Mouse (Mus musculus) heart, adult 2 months (tissue): ENCODE data around the gene Fbxo36.

Experiments used
- CTCF ChIP-seq: fragments of 200-600 bp; IDR thresholded peaks from 2 replicates; pipeline ENCODE4 v1.8.1; 2022; ENCODE audit warnings: antibody characterized with exemption, mild to moderate bottlenecking, moderate library complexity
- POLR2A ChIP-seq: fragments of 200-500 bp; IDR thresholded peaks from 2 replicates; pipeline ENCODE4 v1.6.1; 2011; ENCODE audit warnings: mild to moderate bottlenecking, low read depth, low read length, control low read depth; ENCODE audit not compliant: insufficient read depth

GRCm38 (mm10) chr1:84837523-84838145, 2.0 kb upstream of the Fbxo36 start:
- TF ChIP-seq CTCF, result no peak
- TF ChIP-seq POLR2A, result no peak
